Mouse (Mus musculus): ENCODE measurements around the gene Psen1. TPM values are rescaled to one million over a fixed set of nuclear protein-coding genes. Genes with fewer than 3 reads are reported as not detected.
A peak's percentile ranks its signal among the peaks of the same experiment; 100 is the strongest.

Psen1 gene
- total RNA-seq, 2 experiments from 2014 or later, result 60.7 to 61.7 TPM

- TF ChIP-seq CTCF (IDR thresholded peaks at IDR 0.05), result no peak
- no peak overlapping the region for H3K4me3 ChIP-seq
- intact Hi-C loops (cut with DNase I), result no loop called here
- DNase-seq (ENCODE audit: extremely low spot score in 1 of 2, low spot score in 2 of 2), result no peak
- 0 out of 2 replicates have a peak overlapping the region, but pooled peaks have one; percentile 2 for H3K27ac ChIP-seq
Observed at GRCm38 (mm10) chr12:83726510-83727308, 38.8 kb downstream of the Psen1 start.

- no peak for DNase-seq (ENCODE audit: extremely low spot score in 1 of 2, low spot score in 2 of 2)
- no peak for TF ChIP-seq CTCF (IDR thresholded peaks at IDR 0.05)
- no peak overlapping the region for H3K27ac ChIP-seq
- intact Hi-C loops (cut with DNase I), result no loop called here
- H3K4me3 ChIP-seq, result no peak overlapping the region
Observed at GRCm38 (mm10) chr12:83732225-83732624, 44.3 kb downstream of the Psen1 start.

- H3K27ac ChIP-seq, result no peak overlapping the region
- DNase-seq (ENCODE audit: extremely low spot score in 1 of 2, low spot score in 2 of 2), result no peak
- intact Hi-C loops (cut with DNase I), result no loop called here
- no peak overlapping the region for H3K4me3 ChIP-seq
- TF ChIP-seq CTCF (IDR thresholded peaks at IDR 0.05), result no peak
Observed at GRCm38 (mm10) chr12:83734047-83734446, 46.1 kb downstream of the Psen1 start.

DNA sequence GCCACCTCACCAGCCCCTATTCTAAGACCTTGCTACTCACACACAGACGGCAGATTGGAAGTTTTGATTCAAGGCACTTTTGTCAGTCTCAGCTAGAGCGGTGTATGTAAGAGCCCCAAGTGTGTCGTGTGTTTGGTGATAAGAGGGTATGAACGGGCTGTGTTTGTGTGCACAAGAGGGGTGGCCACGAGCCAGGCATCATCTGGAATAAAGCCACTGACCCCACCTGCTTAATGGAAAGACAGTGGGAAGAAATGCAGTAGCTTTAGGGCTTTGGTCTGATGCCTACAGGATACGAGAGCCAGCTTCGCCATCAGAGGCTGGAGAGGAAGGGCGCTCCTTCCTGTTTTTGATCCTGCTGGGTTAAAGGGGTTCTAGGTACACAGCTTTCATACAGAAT, 48.3 kb downstream of the Psen1 start:
- Histone ChIP-seq H3K4me3 (no peak overlapping the region), H3K27ac (no peak overlapping the region)
- intact Hi-C loops (cut with DNase I), result no loop called here
- DNase-seq (ENCODE audit: extremely low spot score in 1 of 2, low spot score in 2 of 2), result no peak
- no peak for TF ChIP-seq CTCF (IDR thresholded peaks at IDR 0.05)

GRCm38 (mm10) chr12:83738651-83739050, 50.7 kb downstream of the Psen1 start:
- intact Hi-C loops (cut with DNase I), result no loop called here
- H3K27ac ChIP-seq, result no peak overlapping the region
- DNase-seq (ENCODE audit: extremely low spot score in 1 of 2, low spot score in 2 of 2), result no peak
- no peak overlapping the region for H3K4me3 ChIP-seq
- no peak for TF ChIP-seq CTCF (IDR thresholded peaks at IDR 0.05)

- Histone ChIP-seq H3K4me3 (no peak overlapping the region), H3K27ac (no peak overlapping the region)
- no peak for DNase-seq (ENCODE audit: extremely low spot score in 1 of 2, low spot score in 2 of 2)
- no peak for TF ChIP-seq CTCF (IDR thresholded peaks at IDR 0.05)
- intact Hi-C loops (cut with DNase I), result no loop called here
Observed at GRCm38 (mm10) chr12:83741722-83742121, 53.8 kb downstream of the Psen1 start.

GRCm38 (mm10) chr12:83742834-83743233, 54.9 kb downstream of the Psen1 start:
- Histone ChIP-seq H3K27ac (no peak overlapping the region), H3K4me3 (no peak overlapping the region)
- no peak for TF ChIP-seq CTCF (IDR thresholded peaks at IDR 0.05)
- intact Hi-C loops (cut with DNase I), result no loop called here
- no peak for DNase-seq (ENCODE audit: extremely low spot score in 1 of 2, low spot score in 2 of 2)

- TF ChIP-seq CTCF (IDR thresholded peaks at IDR 0.05), result no peak
- no peak for DNase-seq (ENCODE audit: extremely low spot score in 1 of 2, low spot score in 2 of 2)
- no peak overlapping the region for H3K4me3 ChIP-seq
- H3K27ac ChIP-seq, result no peak overlapping the region
- intact Hi-C loops (cut with DNase I), result no loop called here
Observed at GRCm38 (mm10) chr12:83743712-83744111, 55.8 kb downstream of the Psen1 start.

DNA sequence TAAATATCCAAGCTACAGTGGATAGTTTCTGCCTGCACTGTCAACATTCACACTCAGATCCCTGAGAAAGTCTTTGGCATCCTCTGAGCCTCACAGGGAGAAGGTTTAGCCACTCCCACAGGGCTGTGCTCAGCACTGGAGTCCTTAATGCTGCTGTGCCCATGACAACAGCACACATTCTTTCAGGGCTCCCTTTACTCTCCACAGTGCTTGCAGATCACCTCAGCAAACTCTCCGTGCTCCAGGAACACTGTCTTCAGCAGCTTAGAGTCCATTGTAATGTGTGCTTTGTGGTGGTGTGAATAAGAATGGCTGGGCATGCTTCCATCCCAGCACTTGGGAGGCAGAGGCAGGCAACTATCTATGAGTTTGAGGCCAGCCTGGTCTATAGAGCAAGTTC, 61.2 kb downstream of the Psen1 start:
- DNase-seq (ENCODE audit: extremely low spot score in 1 of 2, low spot score in 2 of 2), result no peak
- H3K27ac ChIP-seq, result no peak overlapping the region
- H3K4me3 ChIP-seq, result no peak overlapping the region
- intact Hi-C loops (cut with DNase I), result no loop called here
- TF ChIP-seq CTCF (IDR thresholded peaks at IDR 0.05), result no peak

DNA sequence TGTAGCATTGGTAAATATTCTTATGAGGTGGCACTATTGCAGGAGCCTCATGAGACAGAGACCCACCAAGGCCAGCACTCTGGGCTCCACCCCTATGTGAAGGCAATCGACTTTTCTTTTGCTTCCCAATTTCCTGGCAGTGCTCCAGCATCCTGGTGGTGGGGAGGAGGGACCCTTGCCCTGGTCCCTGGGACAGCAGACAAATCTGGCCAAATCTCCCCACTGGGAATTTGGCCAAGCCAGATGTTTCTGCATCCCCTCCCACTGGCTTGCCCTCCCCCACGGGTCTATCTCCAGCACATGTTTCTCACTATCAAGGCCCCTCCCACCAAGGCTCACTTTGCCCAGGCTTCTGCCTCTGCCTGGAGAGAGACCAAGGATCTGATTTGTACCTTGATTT, 64.5 kb downstream of the Psen1 start:
- no peak for DNase-seq (ENCODE audit: extremely low spot score in 1 of 2, low spot score in 2 of 2)
- Histone ChIP-seq H3K27ac (no peak overlapping the region), H3K4me3 (no peak overlapping the region)
- intact Hi-C loops (cut with DNase I), result no loop called here
- TF ChIP-seq CTCF (IDR thresholded peaks at IDR 0.05), result no peak

DNA sequence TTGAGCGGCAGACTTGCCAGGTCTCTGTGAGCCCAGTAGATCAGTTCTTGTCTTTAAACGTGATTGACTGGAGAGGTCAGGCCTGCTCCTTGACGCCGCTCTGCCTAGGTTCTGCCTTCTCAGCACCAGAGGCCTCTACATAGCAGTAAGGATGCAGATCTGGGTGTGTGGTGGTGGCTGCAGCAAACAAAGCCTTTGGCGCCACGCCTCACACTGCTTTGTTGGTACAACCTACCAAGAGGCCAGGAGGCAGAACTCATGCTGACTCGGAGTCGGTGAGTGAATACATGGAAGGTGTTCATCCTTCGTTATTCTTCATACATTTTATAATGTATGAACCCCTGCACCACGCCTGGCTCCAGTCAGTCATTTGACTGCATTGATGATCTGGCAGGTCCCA, 70.8 kb downstream of the Psen1 start:
- no peak overlapping the region for H3K4me3 ChIP-seq
- TF ChIP-seq CTCF (IDR thresholded peaks at IDR 0.05), result no peak
- no peak for DNase-seq (ENCODE audit: extremely low spot score in 1 of 2, low spot score in 2 of 2)
- no peak overlapping the region for H3K27ac ChIP-seq
- intact Hi-C loops (cut with DNase I), result no loop called here

GRCm38 (mm10) chr12:83760201-83760600, 72.2 kb downstream of the Psen1 start:
- TF ChIP-seq CTCF (IDR thresholded peaks at IDR 0.05), result no peak
- DNase-seq (ENCODE audit: extremely low spot score in 1 of 2, low spot score in 2 of 2), result no peak
- intact Hi-C loops (cut with DNase I), result no loop called here
- Histone ChIP-seq H3K27ac (no peak overlapping the region), H3K4me3 (no peak overlapping the region)

- Histone ChIP-seq H3K4me3 (no peak overlapping the region), H3K27ac (no peak overlapping the region)
- DNase-seq (ENCODE audit: extremely low spot score in 1 of 2, low spot score in 2 of 2), result no peak
- TF ChIP-seq CTCF (IDR thresholded peaks at IDR 0.05), result no peak
- intact Hi-C loops (cut with DNase I), result no loop called here
Observed at GRCm38 (mm10) chr12:83762706-83763105, 74.8 kb downstream of the Psen1 start.
